Mouse (Mus musculus) heart, embryonic 14.5 days (tissue): ENCODE results near the gene Nt5c2. TPM values are rescaled to one million over a fixed set of nuclear protein-coding genes. Genes with fewer than 3 reads are reported as not detected.

Experiments
- ATAC-seq: fragments of 200-750 bp; cut with Nextera tagmentation; 2 replicates; pipeline ENCODE4 v1.8.0; 2017; ENCODE audit warnings: low read depth, moderate TSS enrichment; ENCODE audit not compliant: insufficient number of reproducible peaks, insufficient read depth, low FRiP score
- H3K27ac ChIP-seq, 2 experiments: fragments of 200-500 bp in 1 of 2; fragments of 300-500 bp in 1 of 2; sonication (generic) in 1 of 2; replicated peaks in 1 of 2; 2 replicates each; pipeline ENCODE4 v1.5.1; 2012 to 2014; ENCODE audit warnings: low read depth in 2 of 2, low read length in 2 of 2, control low read depth in 1 of 2, mild to moderate bottlenecking in 1 of 2, mixed read lengths in 1 of 2; ENCODE audit not compliant: control insufficient read depth in 1 of 2, insufficient read depth in 1 of 2
- H3K27me3 ChIP-seq: fragments of 300-500 bp; sonication (generic); 2 replicates; pipeline ENCODE4 v1.6.1; 2014; ENCODE audit warnings: mild to moderate bottlenecking, low read length, control low read depth; ENCODE audit not compliant: control insufficient read depth, insufficient read depth
- H3K36me3 ChIP-seq: fragments of 300-500 bp; sonication (generic); 2 replicates; pipeline ENCODE4 v1.6.1; 2014; ENCODE audit warnings: mild to moderate bottlenecking, control low read depth, low read length, mixed read lengths; ENCODE audit not compliant: control insufficient read depth, insufficient read depth
- H3K4me1 ChIP-seq, 2 experiments: fragments of 200-500 bp in 1 of 2; fragments of 300-500 bp in 1 of 2; sonication (generic) in 1 of 2; 2 replicates each; pipeline ENCODE4 v1.6.1; 2012 to 2014; ENCODE audit warnings: low read length in 2 of 2, control low read depth in 1 of 2, mixed read lengths in 1 of 2; ENCODE audit not compliant: control insufficient read depth in 2 of 2, insufficient read depth in 2 of 2
- H3K4me2 ChIP-seq: fragments of 300-500 bp; sonication (generic); 2 replicates; pipeline ENCODE4 v1.6.1; 2014; ENCODE audit warnings: mild to moderate bottlenecking, low read length
- H3K4me3 ChIP-seq, 2 experiments: fragments of 200-500 bp in 1 of 2; fragments of 300-500 bp in 1 of 2; sonication (generic) in 1 of 2; 2 replicates each; pipeline ENCODE4 v1.5.1; 2012 to 2014; ENCODE audit warnings: low read length in 2 of 2, mild to moderate bottlenecking in 2 of 2, control low read depth in 1 of 2, low read depth in 1 of 2, moderate library complexity in 1 of 2; ENCODE audit not compliant: control insufficient read depth in 1 of 2, insufficient read depth in 1 of 2
- H3K9ac ChIP-seq: fragments of 300-500 bp; sonication (generic); 2 replicates; pipeline ENCODE4 v1.6.1; 2014; ENCODE audit warnings: mild to moderate bottlenecking, low read length
- H3K9me3 ChIP-seq: fragments of 300-500 bp; sonication (generic); 2 replicates; pipeline ENCODE4 v1.6.1; 2016; ENCODE audit warnings: low read length, control low read depth; ENCODE audit not compliant: control insufficient read depth
- WGBS: fragments of 180-500 bp; shearing (Covaris S2); extraction: QIAGEN DNeasy Blood & Tissue Kit; methylation state at CpG from one replicate; pipeline ENCODE4 v1.1.7; 2014; 5-methylcytosine and 5-hydroxymethylcytosine counted together
- polyA plus RNA-seq: library from polyadenylated mRNA; unstranded; fragments of >200 nt; fragmentation: Nextera tagmentation; extraction: Ambion mirVana; gene quantifications from 2 replicates; pipeline ENCODE4 v1.2.1, GENCODE M21; 2014

The Nt5c2 gene
- polyA plus RNA-seq, 1 experiment from 2014 or later, result 126 TPM

DNA sequence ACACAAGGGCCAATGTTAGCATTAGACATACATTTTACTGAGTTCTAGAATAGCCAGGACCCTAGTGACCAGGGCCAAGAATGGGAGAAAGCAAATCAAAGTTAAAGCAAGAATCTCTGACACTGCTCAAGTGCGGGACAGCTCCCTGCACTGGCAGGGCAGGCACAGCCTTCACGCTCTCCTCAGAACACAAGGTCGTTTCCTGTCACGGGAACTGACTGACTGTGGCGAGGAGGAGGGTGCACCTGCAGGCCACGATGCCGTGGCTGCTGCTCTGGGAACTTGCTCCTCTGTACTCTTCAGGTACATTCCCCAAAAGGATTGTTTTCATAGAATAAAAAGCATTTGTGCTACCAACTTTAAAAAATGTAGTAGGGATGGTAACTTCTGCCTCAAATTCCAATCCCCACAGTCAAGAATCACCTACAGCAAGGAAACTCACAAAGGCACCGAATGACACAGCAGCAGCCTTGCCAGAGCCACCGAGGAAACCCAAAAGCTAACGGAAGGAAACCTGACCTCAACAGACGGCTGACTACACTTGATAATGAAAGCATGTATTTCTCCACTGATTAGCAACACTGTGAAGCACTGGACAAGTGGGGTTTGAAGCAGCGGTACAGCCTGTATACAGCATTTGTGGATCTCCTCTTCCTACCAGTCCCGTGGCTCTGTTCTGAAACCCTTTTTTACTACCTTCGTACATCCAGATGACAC, 127.0 kb downstream of the Nt5c2 start:
- Histone ChIP-seq H3K4me2 (no peak overlapping the region), H3K36me3 (peaks cover 99% of the 10 kb centered on the region), H3K9me3 (no peaks in the 10 kb centered on the region), H3K9ac (no peak overlapping the region), H3K4me1 (no peaks in the 10 kb centered on the region), H3K4me3 (no peak overlapping the region), H3K27ac (peak overlapping the region; percentile 56 to 57; a peak in 2 of 4 replicates), H3K27me3 (no peaks in the 10 kb centered on the region)
- WGBS, result 45% methylated on average over 14 of the region's 14 CpGs
- no peak for ATAC-seq

GRCm38 (mm10) chr19:46886826-46887225, 128.1 kb downstream of the Nt5c2 start:
- Histone ChIP-seq H3K27me3 (no peaks in the 10 kb centered on the region), H3K4me2 (no peak overlapping the region), H3K4me1 (no peaks in the 10 kb centered on the region), H3K9me3 (no peaks in the 10 kb centered on the region), H3K9ac (no peak overlapping the region), H3K27ac (no peak overlapping the region), H3K36me3 (peaks cover 99% of the 10 kb centered on the region), H3K4me3 (no peak overlapping the region)
- 71% methylated on average over 7 of the region's 7 CpGs for WGBS
- no peak for ATAC-seq

- 91% methylated on average over 4 of the region's 4 CpGs for WGBS
- H3K36me3 ChIP-seq, result peaks cover 92% of the 10 kb centered on the region
These were observed 129.6 kb downstream of the Nt5c2 start for GRCm38 (mm10) chr19:46885365-46885764.

GRCm38 (mm10) chr19:46879876-46880275, 135.1 kb downstream of the Nt5c2 start:
- Histone ChIP-seq H3K36me3 (peaks cover 38% of the 10 kb centered on the region), H3K9me3 (no peaks in the 10 kb centered on the region), H3K4me3 (no peak overlapping the region), H3K4me1 (no peaks in the 10 kb centered on the region), H3K27ac (no peak overlapping the region), H3K9ac (no peak overlapping the region), H3K27me3 (no peaks in the 10 kb centered on the region), H3K4me2 (no peak overlapping the region)
- 95% methylated on average over 2 of the region's 2 CpGs for WGBS
- no peak for ATAC-seq

More at GRCm38 (mm10) chr19:46885365-46885764, 129.6 kb downstream of the Nt5c2 start:
- Histone ChIP-seq H3K4me1 (no peaks in the 10 kb centered on the region), H3K9me3 (no peaks in the 10 kb centered on the region), H3K27me3 (no peaks in the 10 kb centered on the region), H3K4me3 (no peak overlapping the region), H3K27ac (no peak overlapping the region), H3K4me2 (no peak overlapping the region), H3K9ac (no peak overlapping the region)
- no peak for ATAC-seq

DNA sequence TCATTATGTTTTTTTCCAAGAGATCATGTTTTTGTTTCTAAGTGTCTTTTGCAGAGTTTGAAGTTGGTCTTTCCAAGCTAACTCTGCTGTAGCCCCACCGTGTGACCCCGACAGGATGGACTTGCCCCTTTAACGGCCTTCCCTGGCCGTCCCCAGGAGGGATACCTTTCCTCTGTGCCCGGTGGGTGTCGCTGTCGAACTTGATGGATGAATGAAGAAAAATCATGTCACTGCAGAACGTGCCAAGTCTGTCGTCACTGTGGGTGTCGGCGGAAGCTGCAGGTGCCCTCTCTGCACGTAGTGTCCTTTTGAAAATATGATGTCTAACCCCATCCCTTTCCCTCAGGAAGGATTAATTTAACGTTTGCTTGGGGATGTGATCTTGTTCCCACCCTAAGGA, 136.6 kb downstream of the Nt5c2 start:
- ATAC-seq, result no peak
- Histone ChIP-seq H3K4me1 (no peaks in the 10 kb centered on the region), H3K27me3 (no peaks in the 10 kb centered on the region), H3K9ac (no peak overlapping the region), H3K36me3 (peaks cover 23% of the 10 kb centered on the region), H3K4me3 (no peak overlapping the region), H3K27ac (no peak overlapping the region), H3K4me2 (no peak overlapping the region), H3K9me3 (no peaks in the 10 kb centered on the region)
- WGBS, result 48% methylated on average over 13 of the region's 13 CpGs

DNA sequence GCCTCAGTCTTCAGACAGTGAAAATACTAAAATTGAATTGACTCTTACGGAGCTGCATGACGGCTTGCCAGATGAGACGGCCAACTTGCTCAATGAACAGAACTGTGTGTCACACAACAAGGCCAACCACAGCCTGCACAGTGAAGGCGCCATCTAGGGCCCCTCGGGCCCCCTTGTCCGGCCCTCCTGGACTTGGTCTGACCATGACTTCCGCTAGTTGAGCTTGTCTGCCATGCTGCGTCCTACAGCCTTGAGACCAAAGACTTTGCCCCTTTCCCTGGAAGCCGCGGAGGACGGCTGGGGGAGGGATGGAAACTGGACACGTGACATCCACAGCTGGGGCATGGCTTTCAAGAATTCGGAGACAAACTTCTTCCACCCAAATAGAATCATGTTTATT, 137.1 kb downstream of the Nt5c2 start:
- Histone ChIP-seq H3K27ac (no peak overlapping the region), H3K9ac (no peak overlapping the region), H3K36me3 (peaks cover 18% of the 10 kb centered on the region), H3K4me3 (no peak overlapping the region), H3K4me1 (no peaks in the 10 kb centered on the region), H3K9me3 (no peaks in the 10 kb centered on the region), H3K4me2 (no peak overlapping the region), H3K27me3 (no peaks in the 10 kb centered on the region)
- no peak for ATAC-seq
- WGBS, result 83% methylated on average over 13 of the region's 13 CpGs

- no peaks in the 10 kb centered on the region for H3K36me3 ChIP-seq
- H3K4me3 ChIP-seq, result no peak overlapping the region
- H3K27ac ChIP-seq, result no peak overlapping the region
- no peaks in the 10 kb centered on the region for H3K9me3 ChIP-seq
- 37% methylated on average over 12 of the region's 12 CpGs for WGBS
- 0 out of 2 replicates have a peak, but pooled peaks have one; percentile 51 for ATAC-seq
- H3K9ac ChIP-seq, result no peak overlapping the region
- H3K4me1 ChIP-seq, result no peaks in the 10 kb centered on the region
- no peaks in the 10 kb centered on the region for H3K27me3 ChIP-seq
- H3K4me2 ChIP-seq, result no peak overlapping the region
These were observed 139.2 kb downstream of the Nt5c2 start for GRCm38 (mm10) chr19:46875790-46876189.

GRCm38 (mm10) chr19:46873924-46874323, 141.0 kb downstream of the Nt5c2 start:
- H3K36me3 ChIP-seq, result no peaks in the 10 kb centered on the region
- H3K27me3 ChIP-seq, result no peaks in the 10 kb centered on the region
- H3K9ac ChIP-seq, result no peak overlapping the region
- H3K27ac ChIP-seq, result no peak overlapping the region
- H3K4me2 ChIP-seq, result no peak overlapping the region
- no peaks in the 10 kb centered on the region for H3K9me3 ChIP-seq
- 78% methylated on average over 3 of the region's 3 CpGs for WGBS
- H3K4me1 ChIP-seq, result peaks cover 0 to 2% of the 10 kb centered on the region in 2 experiments; a peak in 1 of 4 replicates
- no peak overlapping the region for H3K4me3 ChIP-seq
- ATAC-seq, result no peak
